In genomic region chr11:4671736-4672135, GRCm38 (mm10) we compare ENCODE assay signal across 32 mouse cellular contexts. TPM values are rescaled to one million over a fixed set of nuclear protein-coding genes. Genes with fewer than 3 reads are reported as not detected.
DNase-seq lines count a peak whose midpoint lies in the region; ATAC-seq lines count a peak whose summit lies in the region.
"Had no signal": no experiment of that assay in that cellular context is flagged by ENCODE, and none has a peak within 500 bp of the region (broad histone marks: within the 10 kb centered on the region; RNA-seq: fewer than 3 reads in every experiment).

No protein-coding gene starts in this region.

- ATAC-seq in heart, embryonic 15.5 days (replicated peaks; ENCODE audit: insufficient number of reproducible peaks, insufficient read depth, low FRiP score, low read depth) = no peak
- ATAC-seq: activated CD4-positive, CD25-positive, alpha-beta regulatory T cell, adult 4 months; forebrain, embryonic 14.5 days; hindbrain, postnatal 0 days; inflammation-experienced regulatory T-cells, adult 6 months; intestine, embryonic 16.5 days had no signal

- no peak overlapping the region for H3K9ac ChIP-seq in heart, embryonic 15.5 days
- H3K9ac ChIP-seq: embryonic facial prominence, embryonic 12.5 days; embryonic facial prominence, embryonic 15.5 days; forebrain, postnatal 0 days; hindbrain, embryonic 14.5 days had no signal

- DNase-seq in adrenal gland, adult 2 months = peak; percentile 37
- no peak for DNase-seq in adrenal gland, postnatal 25 days
- no peak for DNase-seq in heart, postnatal 25 days (ENCODE audit: low spot score)
- DNase-seq in heart, postnatal 10 days = peak; percentile 33 to 36
- no peak for DNase-seq in heart, postnatal 36 days
- DNase-seq: adrenal gland, postnatal 10 days; cerebellum, adult 11 months; cerebellum, adult 2 months; cerebellum, adult 9-11 months; cerebellum, postnatal 25 days; forebrain, postnatal 0 days; gastrocnemius, adult 2 months; gastrocnemius, postnatal 14 days; heart, postnatal 14 days; kidney, adult 18-20 months; kidney, adult 9 months had no signal

- WGBS in heart, embryonic 15.5 days = 64% methylated on average over 4 of the region's 4 CpGs

- H3K4me1 ChIP-seq in heart, embryonic 15.5 days (replicated peaks) = peaks cover 6% of the 10 kb centered on the region
- H3K4me1 ChIP-seq: embryonic facial prominence, embryonic 12.5 days; embryonic facial prominence, embryonic 15.5 days had no signal

- intact Hi-C loops in heart, postnatal 25 days (cut with DNase I) = no loop called here
- intact Hi-C loops in heart, postnatal 10 days (cut with DNase I) = no loop called here
- intact Hi-C loops in heart, postnatal 36 days (cut with DNase I) = no loop called here

- no peak overlapping the region for H3K4me2 ChIP-seq in heart, embryonic 15.5 days
- H3K4me2 ChIP-seq: embryonic facial prominence, embryonic 12.5 days; embryonic facial prominence, embryonic 15.5 days; hindbrain, embryonic 14.5 days had no signal

- H3K4me3 ChIP-seq in heart, embryonic 15.5 days = no peak overlapping the region
- H3K4me3 ChIP-seq: embryonic facial prominence, embryonic 12.5 days; embryonic facial prominence, embryonic 15.5 days; gastrocnemius, adult 2 months had no signal

- H3K27ac ChIP-seq in heart, embryonic 15.5 days = 0 out of 2 replicates have a peak overlapping the region, but pooled peaks have one; percentile 26
- H3K27ac ChIP-seq: embryonic facial prominence, embryonic 12.5 days; embryonic facial prominence, embryonic 15.5 days; gastrocnemius, adult 2 months; hindbrain, embryonic 14.5 days; hindbrain, postnatal 0 days had no signal

- H3K27me3 ChIP-seq in heart, embryonic 15.5 days = no peaks in the 10 kb centered on the region
- H3K27me3 ChIP-seq: embryonic facial prominence, embryonic 12.5 days; embryonic facial prominence, embryonic 15.5 days had no signal

- 0 out of 2 replicates have a peak, but pooled peaks cover 5% of the 10 kb centered on the region for H3K36me3 ChIP-seq in heart, embryonic 15.5 days

- no peaks in the 10 kb centered on the region for H3K9me3 ChIP-seq in heart, embryonic 15.5 days (replicated peaks)
- H3K9me3 ChIP-seq: embryonic facial prominence, embryonic 12.5 days; embryonic facial prominence, embryonic 15.5 days had no signal

RNA-seq across cellular contexts. Expression of gene Uqcr10, which starts 32.4 kb away (rescaled TPM):
- 1,000 to 10,000 TPM in 1 of 2 experiments, 100 to 1,000 TPM in 1; 942 to 1,033 TPM for total RNA-seq in adrenal gland, adult 2 months (2021)
- polyA plus RNA-seq in adrenal gland, adult 2 months (2012; rRNA removed) = 916 and 1,226 TPM in 2 replicates
- total RNA-seq in adrenal gland, postnatal 25 days (2021) = 790 and 849 TPM in 2 replicates
- 1,608 and 2,078 TPM in 2 replicates for polyA plus RNA-seq in heart, embryonic 15.5 days (2015; fragmentation: Nextera tagmentation; extraction: Ambion mirVana)
- 1,000 to 10,000 TPM; 1,536 to 1,541 TPM for total RNA-seq in heart, postnatal 25 days (2021)
- 1,000 to 10,000 TPM; 1,345 to 1,457 TPM for total RNA-seq in heart, postnatal 10 days (2021)
- total RNA-seq in heart, postnatal 36 days (2021) = 1,000 to 10,000 TPM; 1,571 to 1,600 TPM

RNA-seq across cellular contexts. Expression of gene Zmat5, which starts 32.7 kb away (rescaled TPM):
- 10 to 100 TPM; 45.6 to 60.6 TPM for total RNA-seq in adrenal gland, adult 2 months (2021)
- polyA plus RNA-seq in adrenal gland, adult 2 months (2012; rRNA removed) = 52.9 and 67.8 TPM in 2 replicates
- total RNA-seq in adrenal gland, postnatal 25 days (2021) = 53.1 and 55.3 TPM in 2 replicates
- 52.7 and 56.2 TPM in 2 replicates for polyA plus RNA-seq in heart, embryonic 15.5 days (2015; fragmentation: Nextera tagmentation; extraction: Ambion mirVana)
- total RNA-seq in heart, postnatal 25 days (2021) = 10 to 100 TPM; 25.7 to 26.3 TPM
- total RNA-seq in heart, postnatal 10 days (2021) = 10 to 100 TPM; 23.8 to 23.9 TPM
- 10 to 100 TPM; 24.5 to 24.9 TPM for total RNA-seq in heart, postnatal 36 days (2021)

RNA-seq across cellular contexts. Expression of gene Ascc2, which starts 34.2 kb away (rescaled TPM):
- total RNA-seq in adrenal gland, adult 2 months (2021) = 10 to 100 TPM; 46.3 to 51.5 TPM
- polyA plus RNA-seq in adrenal gland, adult 2 months (2012; rRNA removed) = 10.7 and 12.8 TPM in 2 replicates
- total RNA-seq in adrenal gland, postnatal 25 days (2021) = 47.8 and 48.2 TPM in 2 replicates
- polyA plus RNA-seq in heart, embryonic 15.5 days (2015; fragmentation: Nextera tagmentation; extraction: Ambion mirVana) = 17.7 and 23.3 TPM in 2 replicates
- 10 to 100 TPM; 13.6 to 15.2 TPM for total RNA-seq in heart, postnatal 25 days (2021)
- total RNA-seq in heart, postnatal 10 days (2021) = 10 to 100 TPM; 15.2 to 16.4 TPM
- 10 to 100 TPM; 14.9 to 15.3 TPM for total RNA-seq in heart, postnatal 36 days (2021)

RNA-seq across cellular contexts. Expression of gene Gm11032, which starts 51.9 kb away (rescaled TPM):
- total RNA-seq in adrenal gland, adult 2 months (2021) = not detected
- not detected in 2 replicates for polyA plus RNA-seq in adrenal gland, adult 2 months (2012; rRNA removed)
- not detected in 2 replicates for total RNA-seq in adrenal gland, postnatal 25 days (2021)
- polyA plus RNA-seq in heart, embryonic 15.5 days (2015; fragmentation: Nextera tagmentation; extraction: Ambion mirVana) = not detected in 2 replicates
- total RNA-seq in heart, postnatal 25 days (2021) = not detected
- not detected for total RNA-seq in heart, postnatal 10 days (2021)
- total RNA-seq in heart, postnatal 36 days (2021) = not detected
- total RNA-seq: adrenal gland, postnatal 10 days; adrenal gland, postnatal 4 days; common myeloid progenitor, adult 5-6 weeks; ES-E14; forebrain, postnatal 0 days; gastrocnemius, adult 2 months; gastrocnemius, postnatal 14 days; gastrocnemius, postnatal 4 days; heart, postnatal 14 days; hindbrain, postnatal 0 days had no signal
- polyA plus RNA-seq: activated CD4-positive, CD25-positive, alpha-beta regulatory T cell, adult 4 months; cerebellum, adult 2 months; embryonic facial prominence, embryonic 12.5 days; embryonic facial prominence, embryonic 15.5 days; forebrain, embryonic 11.5 days; forebrain, embryonic 14.5 days; forebrain, postnatal 0 days; frontal cortex, adult 2 months; hindbrain, embryonic 11.5 days; hindbrain, embryonic 14.5 days; hindbrain, postnatal 0 days; inflammation-experienced regulatory T-cells, adult 6 months; intestine, embryonic 16.5 days had no signal

Comparison
In these comparisons a context has a peak if more than half of its experiments do, and no peak if none do; other contexts are left out.
1. DNase-seq: peak in adrenal gland, adult 2 months (single experiment) and heart, postnatal 10 days (2 of 2); none in adrenal gland, postnatal 25 days (single experiment), heart, postnatal 25 days (single experiment) and heart, postnatal 36 days (0 of 2).